ENCODE assay signal across 9 mouse cellular contexts in genomic region chr9:107685231-107685981, GRCm38 (mm10). TPM values are rescaled to one million over a fixed set of nuclear protein-coding genes. Genes with fewer than 3 reads are reported as not detected.
DNase-seq lines count a peak whose midpoint lies in the region; ATAC-seq and TF ChIP-seq lines count a peak whose summit lies in the region.
"Had no signal": no experiment of that assay in that cellular context is flagged by ENCODE, and none has a peak within 500 bp of the region (broad histone marks: within the 10 kb centered on the region; RNA-seq: fewer than 3 reads in every experiment).

No protein-coding gene starts in this region.

- H3K36me3 ChIP-seq in kidney, adult 2 months (ENCODE audit: control insufficient read depth, insufficient read depth, low read length) = no peaks in the 10 kb centered on the region
- peaks cover 16% of the 10 kb centered on the region; the same call in 1 of the 2 replicates for H3K36me3 ChIP-seq in lung, postnatal 0 days (ENCODE audit: insufficient read depth, low read length)
- no peaks in the 10 kb centered on the region for H3K36me3 ChIP-seq in small intestine, adult 2 months (ENCODE audit: control insufficient read depth, insufficient read depth, low read length)

- no peaks in the 10 kb centered on the region for H3K4me1 ChIP-seq in kidney, adult 2 months (ENCODE audit: control insufficient read depth, insufficient read depth, low read length)
- no peaks in the 10 kb centered on the region for H3K4me1 ChIP-seq in lung, postnatal 0 days (ENCODE audit: insufficient read depth, low read depth, low read length)
- no peaks in the 10 kb centered on the region for H3K4me1 ChIP-seq in small intestine, adult 2 months (ENCODE audit: control insufficient read depth, insufficient read depth, insufficient read length, low read length)

- no peaks in the 10 kb centered on the region for H3K27me3 ChIP-seq in kidney, adult 2 months (replicated peaks; ENCODE audit: control insufficient read depth, insufficient read depth, low read length)
- no peaks in the 10 kb centered on the region for H3K27me3 ChIP-seq in lung, postnatal 0 days (replicated peaks; ENCODE audit: insufficient read depth, low read length)
- H3K27me3 ChIP-seq in small intestine, adult 2 months (ENCODE audit: control insufficient read depth, insufficient read depth, low read length) = no peaks in the 10 kb centered on the region

- H3K27ac ChIP-seq in kidney, adult 2 months (ENCODE audit: insufficient read depth, low read depth, low read length) = peak overlapping the region; percentile 70
- H3K27ac ChIP-seq in lung, postnatal 0 days (ENCODE audit: low read length) = peak overlapping the region; percentile 71
- no peak overlapping the region for H3K27ac ChIP-seq in small intestine, adult 2 months (ENCODE audit: insufficient read depth, low read depth, low read length)

- TF ChIP-seq POLR2A in kidney, adult 2 months (IDR thresholded peaks at IDR 0.05; ENCODE audit: low read depth, low read length) = no peak
- no peak for TF ChIP-seq POLR2A in small intestine, adult 2 months (IDR thresholded peaks at IDR 0.05; ENCODE audit: low read depth, low read length)

- TF ChIP-seq CTCF in kidney, adult 2 months (conservative IDR thresholded peaks at IDR 0.05; ENCODE audit: insufficient read depth, insufficient read length, low read depth, low read length) = peak; percentile 65
- peak; percentile 86 for TF ChIP-seq CTCF in lung, postnatal 0 days (IDR thresholded peaks at IDR 0.05)
- TF ChIP-seq CTCF in small intestine, adult 2 months (IDR thresholded peaks at IDR 0.05; ENCODE audit: extremely low read depth, insufficient read length, insufficient replicate concordance, low read depth, low read length) = peak; percentile 30; the same call in 1 of the 2 replicates

- peak; percentile 85 for ATAC-seq in lung, postnatal 0 days

- 37% methylated on average over 17 of the region's 17 CpGs for whole genome bisulfite sequencing in kidney, adult 2 months
- WGBS in lung, postnatal 0 days = 39% methylated on average over 17 of the region's 17 CpGs
- 54% methylated on average over 17 of the region's 17 CpGs for WGBS in small intestine, adult 2 months

- H3K9ac ChIP-seq in lung, postnatal 0 days (replicated peaks; ENCODE audit: low read depth) = no peak overlapping the region

- DNase-seq in right cerebral cortex, postnatal 10 days (ENCODE audit: low spot score in 2 of 2) = peak; percentile 73 to 76
- DNase-seq in right cerebral cortex, postnatal 25 days = no peak
- peak; percentile 63 to 75 for DNase-seq in adrenal gland, postnatal 36 days
- peak; percentile 76 for DNase-seq in gastrocnemius, postnatal 10 days
- DNase-seq in kidney, adult 2 months = peak; percentile 75
- peak; percentile 63 for DNase-seq in lung, postnatal 0 days (ENCODE audit: low spot score)
- DNase-seq in frontal cortex, postnatal 36 days (ENCODE audit: low spot score in 2 of 2) = no peak

- no peak overlapping the region for H3K4me3 ChIP-seq in kidney, adult 2 months (ENCODE audit: insufficient read depth, low read depth, low read length)
- H3K4me3 ChIP-seq in lung, postnatal 0 days (ENCODE audit: low read depth, low read length) = no peak overlapping the region
- no peak overlapping the region for H3K4me3 ChIP-seq in small intestine, adult 2 months (ENCODE audit: low read depth, low read length)
- H3K4me3 ChIP-seq: myocyte had no signal

- TF ChIP-seq EP300 in lung, postnatal 0 days (IDR thresholded peaks at IDR 0.05) = peak; percentile 82

- H3K4me2 ChIP-seq in lung, postnatal 0 days (replicated peaks; ENCODE audit: low read depth, low read length) = no peak overlapping the region

- no peaks in the 10 kb centered on the region for H3K9me3 ChIP-seq in lung, postnatal 0 days (ENCODE audit: low read length)

RNA-seq across cellular contexts. Expression of gene Gnat1, which starts 5.9 kb away (rescaled TPM):
- not detected for total RNA-seq in adrenal gland, postnatal 36 days (2021)
- not detected for total RNA-seq in gastrocnemius, postnatal 10 days (2021)
- polyA plus RNA-seq in kidney, adult 2 months (2012; rRNA removed) = 0.09 and 0.22 TPM in 2 replicates
- polyA plus RNA-seq in lung, postnatal 0 days (2015; fragmentation: Nextera tagmentation; extraction: Ambion mirVana) = 0.23 and 0.30 TPM in 2 replicates
- 0.13 and 0.17 TPM in 2 replicates for polyA plus RNA-seq in small intestine, adult 2 months (2012; rRNA removed)
- polyA plus RNA-seq: myocyte had no signal

RNA-seq across cellular contexts. Expression of gene Slc38a3, which starts 16.1 kb away (rescaled TPM):
- 1 to 10 TPM in 1 of 2 experiments, under 1 TPM in 1; 0.30 to 1.0 TPM for total RNA-seq in adrenal gland, postnatal 36 days (2021)
- total RNA-seq in gastrocnemius, postnatal 10 days (2021) = 10 to 100 TPM; 17.6 to 20.4 TPM
- polyA plus RNA-seq in kidney, adult 2 months (2012; rRNA removed) = 77.9 and 139 TPM in 2 replicates
- 0.51 and 0.81 TPM in 2 replicates for polyA plus RNA-seq in lung, postnatal 0 days (2015; fragmentation: Nextera tagmentation; extraction: Ambion mirVana)
- 2.8 and 48.7 TPM in 2 replicates for polyA plus RNA-seq in small intestine, adult 2 months (2012; rRNA removed)

RNA-seq across cellular contexts. Expression of gene Sema3f, which starts 24.9 kb away (rescaled TPM):
- total RNA-seq in adrenal gland, postnatal 36 days (2021) = 10 to 100 TPM; 22.6 to 41.3 TPM
- 10 to 100 TPM; 11.9 to 18.0 TPM for total RNA-seq in gastrocnemius, postnatal 10 days (2021)
- polyA plus RNA-seq in kidney, adult 2 months (2012; rRNA removed) = 39.1 and 45.5 TPM in 2 replicates
- polyA plus RNA-seq in lung, postnatal 0 days (2015; fragmentation: Nextera tagmentation; extraction: Ambion mirVana) = 23.4 and 24.9 TPM in 2 replicates
- polyA plus RNA-seq in small intestine, adult 2 months (2012; rRNA removed) = 24.2 and 30.7 TPM in 2 replicates

RNA-seq across cellular contexts. Expression of gene Gnai2, which starts 50.2 kb away (rescaled TPM):
- total RNA-seq in adrenal gland, postnatal 36 days (2021) = 100 to 1,000 TPM; 221 to 245 TPM
- 100 to 1,000 TPM; 193 to 231 TPM for total RNA-seq in gastrocnemius, postnatal 10 days (2021)
- 356 and 366 TPM in 2 replicates for polyA plus RNA-seq in kidney, adult 2 months (2012; rRNA removed)
- polyA plus RNA-seq in lung, postnatal 0 days (2015; fragmentation: Nextera tagmentation; extraction: Ambion mirVana) = 414 and 417 TPM in 2 replicates
- polyA plus RNA-seq in small intestine, adult 2 months (2012; rRNA removed) = 264 and 501 TPM in 2 replicates

Comparison
In these comparisons a context has a peak if more than half of its experiments do, and no peak if none do; other contexts are left out.
1. DNase-seq: peak in right cerebral cortex, postnatal 10 days (2 of 2), adrenal gland, postnatal 36 days (2 of 2), gastrocnemius, postnatal 10 days (single experiment), kidney, adult 2 months (single experiment) and lung, postnatal 0 days (single experiment); none in right cerebral cortex, postnatal 25 days (single experiment) and frontal cortex, postnatal 36 days (0 of 2).
2. CTCF ChIP-seq: peak in every context shown above with its lines; median percentile 86 in lung, postnatal 0 days; 65 in kidney, adult 2 months; 30 in small intestine, adult 2 months.